Mouse (Mus musculus) MEL (cell line): ENCODE data around the gene Vamp2.

Source experiments
- CTCF ChIP-seq, 3 experiments: IDR thresholded peaks in 2 of 3; conservative IDR thresholded peaks in 1 of 3; 2 replicates each; pipeline ENCODE4 v1.5.1; 2011 to 2012; ENCODE audit warnings: low read length in 3 of 3, low read depth in 2 of 3, mild to moderate bottlenecking in 2 of 3, improper control_type of control experiment in 1 of 3, inconsistent platforms in 1 of 3, mixed read lengths in 1 of 3, moderate library complexity in 1 of 3; ENCODE audit not compliant: control insufficient read depth in 1 of 3, insufficient read depth in 1 of 3, poor library complexity in 1 of 3, severe bottlenecking in 1 of 3
- EP300 ChIP-seq, 2 experiments: IDR thresholded peaks; 2 replicates each; pipeline ENCODE4 v1.6.1; 2011; ENCODE audit warnings: improper control_type of control experiment in 2 of 2, low read length in 2 of 2, low read depth in 1 of 2, mild to moderate bottlenecking in 1 of 2
- TAL1 ChIP-seq: IDR thresholded peaks from 2 replicates; pipeline ENCODE4 v1.6.1; 2012; ENCODE audit warnings: mild to moderate bottlenecking, inconsistent platforms, low read length, moderate library complexity, mixed read lengths

- no peak for TF ChIP-seq TAL1
- peak; percentile 31 to 77 (median 76) for TF ChIP-seq CTCF (IDR thresholded peaks at IDR 0.05 in 2 of 3, conservative IDR thresholded peaks at IDR 0.05 in 1 of 3; ENCODE audit: control insufficient read depth in 1 of 3, insufficient read depth in 1 of 3, low read depth in 2 of 3, low read length in 3 of 3, poor library complexity in 1 of 3, severe bottlenecking in 1 of 3)
- TF ChIP-seq EP300 (IDR thresholded peaks at IDR 0.05; ENCODE audit: low read depth in 1 of 2, low read length in 2 of 2): no peak
Observed at GRCm38 (mm10) chr11:69125041-69125851, 37.0 kb downstream of the Vamp2 start.
